Mouse (Mus musculus): ENCODE results near the gene A930004D18Rik. TPM values are rescaled to one million over a fixed set of nuclear protein-coding genes. Genes with fewer than 3 reads are reported as not detected.

A930004D18Rik gene
- total RNA-seq (2015; ENCODE audit: low replicate concordance) = not detected in 2 replicates
- not detected in 2 replicates for total RNA-seq (2017; ENCODE audit: low replicate concordance)

- no peak for ATAC-seq (replicated peaks; ENCODE audit: low FRiP score, poor library complexity, severe bottlenecking)
Observed at GRCm38 (mm10) chr2:18037491-18037890, at the start of gene A930004D18Rik. TSS of gene A930004D18Rik (minus strand) at chr2:18037737.

GRCm38 (mm10) chr2:18080182-18080860 lies 42.8 kb upstream of the A930004D18Rik start:
- ATAC-seq (replicated peaks; ENCODE audit: low FRiP score, poor library complexity, severe bottlenecking) = no peak

- no peak for ATAC-seq (replicated peaks; ENCODE audit: low FRiP score, poor library complexity, severe bottlenecking)
Observed at GRCm38 (mm10) chr2:18071947-18072346, 34.4 kb upstream of the A930004D18Rik start.

GRCm38 (mm10) chr2:18068071-18068796 lies 30.7 kb upstream of the A930004D18Rik start:
- no peak for ATAC-seq (replicated peaks; ENCODE audit: low FRiP score, poor library complexity, severe bottlenecking)

GRCm38 (mm10) chr2:18066436-18066835 lies 28.9 kb upstream of the A930004D18Rik start:
- ATAC-seq (replicated peaks; ENCODE audit: low FRiP score, poor library complexity, severe bottlenecking) = no peak

- no peak for ATAC-seq (replicated peaks; ENCODE audit: low FRiP score, poor library complexity, severe bottlenecking)
Observed at GRCm38 (mm10) chr2:18065708-18066030, 28.1 kb upstream of the A930004D18Rik start.

- peak; percentile 69 for ATAC-seq (replicated peaks; ENCODE audit: low FRiP score, poor library complexity, severe bottlenecking)
Observed at GRCm38 (mm10) chr2:18064941-18065707, 27.6 kb upstream of the A930004D18Rik start.

- ATAC-seq (replicated peaks; ENCODE audit: low FRiP score, poor library complexity, severe bottlenecking) = peak; percentile 82
Observed at GRCm38 (mm10) chr2:18064356-18064858, 26.9 kb upstream of the A930004D18Rik start.

- peak; percentile 42 for ATAC-seq (replicated peaks; ENCODE audit: low FRiP score, poor library complexity, severe bottlenecking)
Observed at GRCm38 (mm10) chr2:18063763-18064251, 26.3 kb upstream of the A930004D18Rik start.

- no peak for ATAC-seq (replicated peaks; ENCODE audit: low FRiP score, poor library complexity, severe bottlenecking)
Observed at GRCm38 (mm10) chr2:18060396-18060795, 22.9 kb upstream of the A930004D18Rik start.

GRCm38 (mm10) chr2:18059891-18060290 lies 22.4 kb upstream of the A930004D18Rik start:
- no peak for ATAC-seq (replicated peaks; ENCODE audit: low FRiP score, poor library complexity, severe bottlenecking)

- ATAC-seq (replicated peaks; ENCODE audit: low FRiP score, poor library complexity, severe bottlenecking) = no peak
Observed at GRCm38 (mm10) chr2:18059063-18059462, 21.5 kb upstream of the A930004D18Rik start.

- no peak for ATAC-seq (replicated peaks; ENCODE audit: low FRiP score, poor library complexity, severe bottlenecking)
Observed at GRCm38 (mm10) chr2:18058146-18058708, 20.7 kb upstream of the A930004D18Rik start.

- peak; percentile 69 for ATAC-seq (replicated peaks; ENCODE audit: low FRiP score, poor library complexity, severe bottlenecking)
Observed at GRCm38 (mm10) chr2:18057336-18058145, 20.0 kb upstream of the A930004D18Rik start.

GRCm38 (mm10) chr2:18056786-18057255 lies 19.3 kb upstream of the A930004D18Rik start:
- ATAC-seq (replicated peaks; ENCODE audit: low FRiP score, poor library complexity, severe bottlenecking) = peak; percentile 77

GRCm38 (mm10) chr2:18055929-18056785 lies 18.6 kb upstream of the A930004D18Rik start:
- ATAC-seq (replicated peaks; ENCODE audit: low FRiP score, poor library complexity, severe bottlenecking) = peak; percentile 89

- ATAC-seq (replicated peaks; ENCODE audit: low FRiP score, poor library complexity, severe bottlenecking) = no peak
Observed at GRCm38 (mm10) chr2:18055016-18055928, 17.7 kb upstream of the A930004D18Rik start, which contains the start of gene Mllt10. TSS of gene Mllt10 (plus strand) at chr2:18055237.
